Mouse (Mus musculus): ENCODE measurements around the gene Olfr1174-ps. TPM values are rescaled to one million over a fixed set of nuclear protein-coding genes. Genes with fewer than 3 reads are reported as not detected.

The Olfr1174-ps gene
- not detected in 2 replicates for polyA plus RNA-seq (2014; fragmentation: Nextera tagmentation; extraction: Ambion mirVana)

GRCm38 (mm10) chr2:88315035-88315434 is at the start of gene Olfr1174-ps:
TSS of gene Olfr1174-ps (minus strand) at chr2:88315135.
- no peak for ATAC-seq (ENCODE audit: insufficient read depth)

GRCm38 (mm10) chr2:88356304-88356703 is 41.4 kb upstream of the Olfr1174-ps start:
- Histone ChIP-seq H3K27me3 (ENCODE audit: insufficient read depth, low read length) (no peaks in the 10 kb centered on the region), H3K9me3 (ENCODE audit: low read depth, low read length) (no peaks in the 10 kb centered on the region), H3K36me3 (ENCODE audit: insufficient read depth) (no peaks in the 10 kb centered on the region), H3K27ac (ENCODE audit: low read depth) (no peak overlapping the region), H3K9ac (no peak overlapping the region), H3K4me1 (ENCODE audit: insufficient read depth) (no peaks in the 10 kb centered on the region), H3K4me3 (ENCODE audit: low read depth, low read length) (no peak overlapping the region), H3K4me2 (no peak overlapping the region)
- TF ChIP-seq CTCF (IDR thresholded peaks at IDR 0.05; ENCODE audit: low read depth): peak; percentile 52
- 0% methylated on average over 2 of the region's 2 CpGs for WGBS
- no peak for ATAC-seq (ENCODE audit: insufficient read depth)
- DNase-seq: peak; percentile 79

More at GRCm38 (mm10) chr2:88315035-88315434, at the start of gene Olfr1174-ps:
- no peaks in the 10 kb centered on the region for H3K4me1 ChIP-seq (ENCODE audit: insufficient read depth)
- H3K27me3 ChIP-seq (ENCODE audit: insufficient read depth, low read length): no peaks in the 10 kb centered on the region
- H3K27ac ChIP-seq (ENCODE audit: low read depth): no peak within 1 kb of the TSS
- H3K9ac ChIP-seq: no peak within 1 kb of the TSS
- no peaks in the 10 kb centered on the region for H3K36me3 ChIP-seq (ENCODE audit: insufficient read depth)
- H3K4me2 ChIP-seq: no peak within 1 kb of the TSS
- 83% methylated on average over 4 of the region's 4 CpGs for WGBS
- H3K4me3 ChIP-seq (ENCODE audit: low read depth, low read length): no peak within 1 kb of the TSS
- no peaks in the 10 kb centered on the region for H3K9me3 ChIP-seq (ENCODE audit: low read depth, low read length)
- no peak for TF ChIP-seq CTCF (IDR thresholded peaks at IDR 0.05; ENCODE audit: low read depth)
- no peak for DNase-seq

GRCm38 (mm10) chr2:88346392-88346791 is 31.5 kb upstream of the Olfr1174-ps start, which contains the start of gene Olfr1177-ps:
TSS of gene Olfr1177-ps (minus strand) at chr2:88346492.
- ATAC-seq (ENCODE audit: insufficient read depth) (no peak), DNase-seq (no peak)
- Histone ChIP-seq H3K4me1 (ENCODE audit: insufficient read depth) (no peaks in the 10 kb centered on the region), H3K9ac (no peak within 1 kb of the TSS), H3K27me3 (ENCODE audit: insufficient read depth, low read length) (no peaks in the 10 kb centered on the region), H3K36me3 (ENCODE audit: insufficient read depth) (no peaks in the 10 kb centered on the region), H3K9me3 (ENCODE audit: low read depth, low read length) (no peaks in the 10 kb centered on the region), H3K4me2 (no peak within 1 kb of the TSS), H3K27ac (ENCODE audit: low read depth) (no peak within 1 kb of the TSS), H3K4me3 (ENCODE audit: low read depth, low read length) (no peak within 1 kb of the TSS)
- 74% methylated on average over 1 of the region's 1 CpGs for WGBS
- no peak for TF ChIP-seq CTCF (IDR thresholded peaks at IDR 0.05; ENCODE audit: low read depth)

GRCm38 (mm10) chr2:88336421-88336820 is 21.5 kb upstream of the Olfr1174-ps start, which contains the start of gene Olfr1176:
TSS of gene Olfr1176 (plus strand) at chr2:88336721.
- TF ChIP-seq CTCF (IDR thresholded peaks at IDR 0.05; ENCODE audit: low read depth): no peak
- Histone ChIP-seq H3K27ac (ENCODE audit: low read depth) (no peak within 1 kb of the TSS), H3K4me1 (ENCODE audit: insufficient read depth) (no peaks in the 10 kb centered on the region), H3K4me3 (ENCODE audit: low read depth, low read length) (no peak within 1 kb of the TSS), H3K4me2 (no peak within 1 kb of the TSS), H3K27me3 (ENCODE audit: insufficient read depth, low read length) (no peaks in the 10 kb centered on the region), H3K9ac (no peak within 1 kb of the TSS), H3K9me3 (ENCODE audit: low read depth, low read length) (no peaks in the 10 kb centered on the region), H3K36me3 (ENCODE audit: insufficient read depth) (no peaks in the 10 kb centered on the region)
- ATAC-seq (ENCODE audit: insufficient read depth) (no peak), DNase-seq (no peak)
- 44% methylated on average over 1 of the region's 1 CpGs for WGBS

GRCm38 (mm10) chr2:88327115-88327514 is 12.2 kb upstream of the Olfr1174-ps start, which contains the start of gene Olfr1175-ps:
TSS of gene Olfr1175-ps (minus strand) at chr2:88327215.
- WGBS: 77% methylated on average over 2 of the region's 2 CpGs
- no peaks in the 10 kb centered on the region for H3K4me1 ChIP-seq (ENCODE audit: insufficient read depth)
- no peak within 1 kb of the TSS for H3K4me3 ChIP-seq (ENCODE audit: low read depth, low read length)
- H3K4me2 ChIP-seq: no peak within 1 kb of the TSS
- no peaks in the 10 kb centered on the region for H3K9me3 ChIP-seq (ENCODE audit: low read depth, low read length)
- no peaks in the 10 kb centered on the region for H3K27me3 ChIP-seq (ENCODE audit: insufficient read depth, low read length)
- H3K9ac ChIP-seq: no peak within 1 kb of the TSS
- DNase-seq (no peak), ATAC-seq (ENCODE audit: insufficient read depth) (no peak)
- no peaks in the 10 kb centered on the region for H3K36me3 ChIP-seq (ENCODE audit: insufficient read depth)
- no peak for TF ChIP-seq CTCF (IDR thresholded peaks at IDR 0.05; ENCODE audit: low read depth)
- no peak within 1 kb of the TSS for H3K27ac ChIP-seq (ENCODE audit: low read depth)

- DNase-seq (no peak), ATAC-seq (ENCODE audit: insufficient read depth) (no peak)
- Histone ChIP-seq H3K4me2 (no peak within 1 kb of the TSS), H3K9ac (no peak within 1 kb of the TSS), H3K27me3 (ENCODE audit: insufficient read depth, low read length) (no peaks in the 10 kb centered on the region), H3K4me3 (ENCODE audit: low read depth, low read length) (no peak within 1 kb of the TSS), H3K27ac (ENCODE audit: low read depth) (no peak within 1 kb of the TSS), H3K36me3 (ENCODE audit: insufficient read depth) (no peaks in the 10 kb centered on the region), H3K4me1 (ENCODE audit: insufficient read depth) (no peaks in the 10 kb centered on the region), H3K9me3 (ENCODE audit: low read depth, low read length) (no peaks in the 10 kb centered on the region)
- TF ChIP-seq CTCF (IDR thresholded peaks at IDR 0.05; ENCODE audit: low read depth): no peak
Measured at GRCm38 (mm10) chr2:88279775-88280174, 35.2 kb downstream of the Olfr1174-ps start, which contains the start of gene Olfr1173. TSS of gene Olfr1173 (minus strand) at chr2:88279875.

Other genes with a start within 250 kb of the Olfr1174-ps start
- not detected in 2 replicates for gene Olfr1163, start 243.3 kb downstream of the Olfr1174-ps start, polyA plus RNA-seq (2014; fragmentation: Nextera tagmentation; extraction: Ambion mirVana)
- gene Olfr1164, start 221.2 kb downstream of the Olfr1174-ps start, polyA plus RNA-seq (2014; fragmentation: Nextera tagmentation; extraction: Ambion mirVana): not detected in 2 replicates
- not detected in 2 replicates for gene Olfr1166, start 186.9 kb downstream of the Olfr1174-ps start, polyA plus RNA-seq (2014; fragmentation: Nextera tagmentation; extraction: Ambion mirVana)
- gene Olfr1167, start 159.9 kb downstream of the Olfr1174-ps start, polyA plus RNA-seq (2014; fragmentation: Nextera tagmentation; extraction: Ambion mirVana): not detected in 2 replicates
- not detected in 2 replicates for gene Olfr1168, start 133.3 kb downstream of the Olfr1174-ps start, polyA plus RNA-seq (2014; fragmentation: Nextera tagmentation; extraction: Ambion mirVana)
- not detected in 2 replicates for gene Olfr1170, start 86.8 kb downstream of the Olfr1174-ps start, polyA plus RNA-seq (2014; fragmentation: Nextera tagmentation; extraction: Ambion mirVana)
- gene Olfr1173, start 35.3 kb downstream of the Olfr1174-ps start, polyA plus RNA-seq (2014; fragmentation: Nextera tagmentation; extraction: Ambion mirVana): 0.03 TPM in 1 of 2 replicates, not detected in the other
- gene Olfr1175-ps, start 12.1 kb upstream of the Olfr1174-ps start, polyA plus RNA-seq (2014; fragmentation: Nextera tagmentation; extraction: Ambion mirVana): not detected in 2 replicates
- gene Olfr1176, start 21.6 kb upstream of the Olfr1174-ps start, polyA plus RNA-seq (2014; fragmentation: Nextera tagmentation; extraction: Ambion mirVana): not detected in 2 replicates
- gene Olfr1177-ps, start 31.4 kb upstream of the Olfr1174-ps start, polyA plus RNA-seq (2014; fragmentation: Nextera tagmentation; extraction: Ambion mirVana): not detected in 2 replicates
- not detected in 2 replicates for gene Olfr1178, start 71.9 kb upstream of the Olfr1174-ps start, polyA plus RNA-seq (2014; fragmentation: Nextera tagmentation; extraction: Ambion mirVana)
- not detected in 2 replicates for gene Olfr1179, start 91.3 kb upstream of the Olfr1174-ps start, polyA plus RNA-seq (2014; fragmentation: Nextera tagmentation; extraction: Ambion mirVana)
- gene Olfr1180, start 104.0 kb upstream of the Olfr1174-ps start, polyA plus RNA-seq (2014; fragmentation: Nextera tagmentation; extraction: Ambion mirVana): not detected in 2 replicates
- not detected in 2 replicates for gene Olfr1181, start 111.0 kb upstream of the Olfr1174-ps start, polyA plus RNA-seq (2014; fragmentation: Nextera tagmentation; extraction: Ambion mirVana)
- gene Gm13757, start 134.0 kb upstream of the Olfr1174-ps start, polyA plus RNA-seq (2014; fragmentation: Nextera tagmentation; extraction: Ambion mirVana): not detected in 2 replicates
- gene Olfr1183, start 139.7 kb upstream of the Olfr1174-ps start, polyA plus RNA-seq (2014; fragmentation: Nextera tagmentation; extraction: Ambion mirVana): not detected in 2 replicates
- gene Olfr1184, start 168.5 kb upstream of the Olfr1174-ps start, polyA plus RNA-seq (2014; fragmentation: Nextera tagmentation; extraction: Ambion mirVana): not detected in 2 replicates
- not detected in 2 replicates for gene Olfr1185-ps1, start 178.2 kb upstream of the Olfr1174-ps start, polyA plus RNA-seq (2014; fragmentation: Nextera tagmentation; extraction: Ambion mirVana)
- not detected in 2 replicates for gene Olfr1186, start 203.4 kb upstream of the Olfr1174-ps start, polyA plus RNA-seq (2014; fragmentation: Nextera tagmentation; extraction: Ambion mirVana)
- gene Olfr1188, start 241.8 kb upstream of the Olfr1174-ps start, polyA plus RNA-seq (2014; fragmentation: Nextera tagmentation; extraction: Ambion mirVana): not detected in 2 replicates